Mouse (Mus musculus) adrenal gland, adult 2 months (tissue): ENCODE measurements around the gene Zyg11b. TPM values are rescaled to one million over a fixed set of nuclear protein-coding genes. Genes with fewer than 3 reads are reported as not detected.

Experiments used
- DNase-seq: peaks from one replicate; pipeline ENCODE4 v3.0.0; 2021
- polyA plus RNA-seq: library from polyadenylated mRNA; depleted of rRNA; stranded (reverse); fragments of >200 nt; gene quantifications from 2 replicates; pipeline ENCODE4 v1.2.3, GENCODE M21; 2012; rRNA removed
- total RNA-seq, 2 experiments: library from RNA; stranded (reverse); gene quantifications; 2 replicates each; pipeline ENCODE4 v1.2.3; 2021

Zyg11b gene
- total and polyA plus RNA-seq, 3 experiments = 8.6 to 43.0 (median 34.1) TPM

DNA sequence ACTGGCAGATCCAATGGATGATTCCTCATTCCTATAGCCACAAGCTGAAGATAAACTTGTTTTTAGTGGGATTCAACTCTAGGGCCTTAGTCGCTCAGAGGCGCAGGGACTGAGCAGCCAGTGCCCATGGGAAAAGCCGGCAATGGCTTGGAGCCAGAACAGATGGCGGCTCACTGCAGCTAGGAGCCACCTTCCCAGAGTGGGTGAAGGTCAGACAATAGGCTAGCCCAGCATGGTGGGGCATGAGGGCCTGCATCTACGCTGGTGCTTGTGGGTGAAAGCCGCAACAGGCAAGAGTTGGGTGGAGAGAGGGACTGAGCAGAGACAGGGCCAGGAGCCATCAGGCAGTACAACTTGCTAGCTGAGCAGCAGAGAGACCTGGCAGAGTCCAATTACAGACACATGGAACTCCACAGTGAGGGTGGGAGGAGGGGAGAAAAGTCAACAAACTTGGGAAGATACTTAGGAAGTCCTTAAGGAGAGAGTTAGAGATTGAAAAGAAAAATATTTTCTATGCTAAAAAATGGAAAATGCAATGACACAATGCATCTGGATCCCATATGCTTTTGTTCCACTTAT is 104.5 kb downstream of the Zyg11b start:
- peak; percentile 21 for DNase-seq

GRCm38 (mm10) chr4:108192821-108193323 is 108.0 kb downstream of the Zyg11b start:
- DNase-seq = no peak

DNA sequence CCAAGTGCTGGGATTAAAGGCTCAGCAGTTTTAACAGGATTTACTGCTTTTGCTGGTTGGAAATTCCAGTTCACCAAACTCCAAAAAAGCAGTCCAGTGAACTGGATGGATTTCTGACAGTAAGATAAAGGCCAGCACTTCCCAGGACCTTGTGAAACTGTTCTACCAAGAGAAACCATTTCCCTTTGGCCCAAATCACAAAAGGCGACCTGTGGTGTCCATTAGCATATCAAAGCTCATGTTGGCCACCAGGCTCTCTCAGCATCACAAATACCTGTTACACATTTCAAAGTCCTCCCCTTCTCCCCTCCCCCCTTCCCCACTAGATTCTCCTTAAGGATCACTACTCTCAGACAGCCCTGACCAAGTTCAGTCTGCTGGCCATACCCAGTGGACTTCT is 118.6 kb downstream of the Zyg11b start:
- no peak for DNase-seq

Other genes with a start within 250 kb of the Zyg11b start
- gene Podn, start 204.7 kb downstream of the Zyg11b start, total RNA-seq = 10 to 100 TPM in 1 of 2 experiments, 1 to 10 TPM in 1; 8.0 to 17.4 TPM
- 17.6 and 21.9 TPM in 2 replicates for gene Podn, start 204.7 kb downstream of the Zyg11b start, polyA plus RNA-seq
- gene Scp2, start 156.1 kb downstream of the Zyg11b start, total RNA-seq = 100 to 1,000 TPM; 265 to 443 TPM
- gene Scp2, start 156.1 kb downstream of the Zyg11b start, polyA plus RNA-seq = 70.2 and 70.8 TPM in 2 replicates
- gene Echdc2, start 135.7 kb downstream of the Zyg11b start, total RNA-seq = 10 to 100 TPM; 23.0 to 26.4 TPM
- gene Echdc2, start 135.7 kb downstream of the Zyg11b start, polyA plus RNA-seq = 82.2 and 91.8 TPM in 2 replicates
- gene Zyg11a, start 83.0 kb downstream of the Zyg11b start, total RNA-seq = 1 to 10 TPM in 1 of 2 experiments, under 1 TPM in 1; 0.32 to 3.8 TPM
- 0.24 and 0.98 TPM in 2 replicates for gene Zyg11a, start 83.0 kb downstream of the Zyg11b start, polyA plus RNA-seq
- gene Coa7, start 27.0 kb upstream of the Zyg11b start, total RNA-seq = 10 to 100 TPM; 46.9 to 53.0 TPM
- 6.5 and 7.7 TPM in 2 replicates for gene Coa7, start 27.0 kb upstream of the Zyg11b start, polyA plus RNA-seq
- gene Shisal2a, start 82.3 kb upstream of the Zyg11b start, total RNA-seq = 1 to 10 TPM; 6.4 to 9.5 TPM
- 14.3 and 16.2 TPM in 2 replicates for gene Shisal2a, start 82.3 kb upstream of the Zyg11b start, polyA plus RNA-seq
- 1 to 10 TPM; 5.1 to 8.5 TPM for gene Gpx7, start 105.9 kb upstream of the Zyg11b start, total RNA-seq
- gene Gpx7, start 105.9 kb upstream of the Zyg11b start, polyA plus RNA-seq = 8.4 and 9.4 TPM in 2 replicates
- 10 to 100 TPM; 26.1 to 28.7 TPM for gene Tut4, start 158.3 kb upstream of the Zyg11b start, total RNA-seq
- gene Tut4, start 158.3 kb upstream of the Zyg11b start, polyA plus RNA-seq = 24.4 and 27.2 TPM in 2 replicates